Mouse (Mus musculus) kidney, postnatal 25 days (tissue): ENCODE measurements around the gene Gm10644.
"Not testable (repeated sequence)": the region's sequence is repeated elsewhere in the genome, so short reads cannot be mapped to it uniquely, and the experiment has no call there.

Experiments used
- DNase-seq, 2 experiments: peaks; one replicate each; pipeline ENCODE4 v3.0.0; 2021; ENCODE audit warnings: mixed read lengths in 2 of 2

Gm10644 gene

DNA sequence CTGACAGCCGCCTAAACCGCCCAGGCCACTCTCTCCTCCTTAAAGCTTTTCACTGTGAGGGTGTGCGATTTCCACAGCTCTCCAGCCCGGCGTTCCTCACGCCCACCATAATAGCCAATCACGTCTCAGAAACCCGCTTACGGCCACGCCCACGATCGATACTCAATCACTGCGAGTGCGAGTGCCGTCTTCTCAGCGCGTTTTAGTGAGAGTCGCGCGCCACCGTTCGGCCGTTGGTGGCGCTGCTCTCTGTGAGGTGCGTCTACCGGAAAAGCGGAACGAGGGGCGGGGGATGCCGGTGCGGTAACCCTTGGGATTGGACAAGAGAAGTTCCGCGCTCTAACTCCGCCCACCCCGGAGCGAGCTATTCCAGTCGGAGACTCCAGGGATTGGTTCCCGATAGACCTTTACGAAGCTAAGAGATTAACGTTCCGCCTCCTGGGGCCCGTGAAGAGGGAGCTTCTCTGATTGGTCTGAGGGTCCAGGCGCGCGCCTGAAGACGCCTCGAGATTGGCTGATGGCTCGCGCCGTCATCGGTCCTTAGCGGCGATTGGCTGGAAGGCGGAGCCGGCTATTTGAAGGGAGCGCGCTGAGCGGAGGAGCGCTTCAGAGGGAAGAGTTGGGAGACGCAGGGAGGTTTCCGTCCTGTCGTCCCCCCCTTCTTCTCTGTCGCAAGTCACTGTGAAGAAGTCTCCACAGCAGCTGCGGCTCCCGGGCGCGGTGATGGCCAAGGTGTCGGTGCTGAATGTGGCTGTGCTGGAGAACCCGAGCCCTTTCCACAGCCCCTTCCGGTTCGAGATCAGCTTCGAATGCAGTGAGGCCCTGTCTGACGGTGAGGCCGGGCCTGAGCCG lies at the start of gene Gm10644, which contains the start of gene Asf1b:
TSS of gene Gm10644 (minus strand) at position 100 of the 852 bp plus-strand sequence.
TSS of gene Asf1b (plus strand) at position 402 of the 852 bp plus-strand sequence.
- DNase-seq: peak; percentile 100

DNA sequence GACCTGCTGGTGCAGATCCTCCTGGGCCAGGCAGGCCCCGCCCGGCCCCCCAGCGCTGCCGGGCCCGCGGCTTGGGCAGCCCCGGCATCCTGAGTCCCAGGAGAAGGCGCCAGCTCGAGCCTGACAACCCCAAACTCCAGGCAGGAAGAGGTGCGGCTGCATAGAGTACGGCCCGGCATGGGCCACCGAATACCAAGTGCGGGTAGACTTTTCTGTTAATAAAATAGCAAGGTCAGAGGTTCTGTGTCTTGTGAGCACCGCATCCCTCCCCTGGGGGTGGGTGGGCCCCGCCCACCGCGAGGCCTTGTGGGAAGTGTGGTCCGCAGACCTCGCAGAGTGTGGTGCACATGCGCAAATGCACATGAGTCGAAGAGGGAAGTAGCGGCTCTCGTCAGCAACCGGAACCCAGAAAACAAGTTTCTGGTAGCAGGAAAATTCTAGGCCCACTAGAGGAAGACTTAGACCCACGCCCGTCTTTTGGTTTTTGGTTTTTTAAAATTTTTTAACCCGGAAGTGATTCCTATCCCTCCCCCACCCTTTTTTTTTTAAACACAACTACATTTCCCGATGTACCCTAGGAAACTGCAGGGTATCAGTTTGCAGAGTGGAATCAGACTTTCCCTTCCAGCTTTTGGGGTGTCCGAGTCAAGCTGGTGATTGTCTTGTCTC lies 49.7 kb upstream of the Gm10644 start:
- DNase-seq: peak; percentile 95 to 98

DNA sequence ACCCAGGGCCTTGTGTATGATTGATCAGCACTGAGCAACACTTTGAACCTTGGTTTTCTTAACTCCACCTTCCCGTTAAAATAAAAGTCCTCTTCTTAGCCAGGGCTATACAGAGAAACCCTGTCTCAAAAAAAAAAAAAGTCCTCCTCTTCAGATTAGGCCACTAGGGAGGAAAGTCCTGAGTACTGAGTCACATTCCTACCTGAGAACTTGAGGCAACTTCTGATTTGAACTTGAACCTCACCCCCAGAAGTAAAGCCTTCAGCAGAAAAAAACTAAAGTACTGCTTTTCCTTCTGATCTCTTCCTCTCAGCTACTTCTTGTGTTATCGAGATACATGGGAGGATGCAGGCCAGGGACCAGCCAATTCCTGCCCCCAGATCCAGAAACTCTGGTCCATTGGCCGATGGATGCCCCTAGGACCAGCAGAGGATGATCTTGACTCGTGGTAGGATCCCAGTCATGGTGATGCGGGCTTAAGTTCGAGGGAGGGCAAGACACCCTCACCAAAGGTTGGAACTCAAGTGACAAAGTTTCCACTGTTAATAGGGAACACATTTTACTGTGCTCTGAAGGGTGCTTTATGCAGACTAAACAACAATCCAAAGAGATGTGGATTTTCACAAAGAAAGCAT lies 48.7 kb upstream of the Gm10644 start:
- no peak for DNase-seq

DNA sequence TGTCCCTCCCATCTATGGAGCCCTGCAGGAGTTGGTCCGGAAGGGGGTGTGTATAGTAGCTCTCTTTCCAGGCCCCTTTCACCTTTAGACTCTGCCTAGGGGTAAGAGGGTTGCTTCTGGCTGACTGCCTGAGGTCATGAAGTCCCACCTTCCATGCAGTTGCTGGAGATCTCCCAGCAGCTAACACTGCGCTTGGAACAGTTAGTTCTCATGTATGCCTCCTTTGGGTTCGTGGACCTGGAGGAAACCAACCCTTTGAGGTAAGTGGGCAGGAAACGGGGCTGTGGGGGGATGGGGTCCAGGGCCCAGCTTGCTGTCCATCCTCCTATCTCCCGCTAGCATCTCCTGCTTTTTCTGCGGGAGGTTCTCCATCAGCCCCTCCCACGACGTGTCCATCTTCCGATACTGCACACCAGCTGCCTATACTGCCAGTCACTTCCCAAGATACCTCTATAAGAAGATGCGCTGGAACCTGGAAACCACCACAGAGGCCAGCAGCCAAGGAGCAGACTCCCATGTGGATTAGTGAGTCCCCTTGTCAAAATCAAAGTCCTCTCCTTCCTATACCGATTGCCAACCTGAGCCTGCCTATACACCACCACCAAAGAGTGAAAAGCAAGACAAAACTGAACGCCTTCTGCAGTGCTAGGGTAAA lies 48.1 kb upstream of the Gm10644 start:
- DNase-seq: peak; percentile 60 to 81

DNA sequence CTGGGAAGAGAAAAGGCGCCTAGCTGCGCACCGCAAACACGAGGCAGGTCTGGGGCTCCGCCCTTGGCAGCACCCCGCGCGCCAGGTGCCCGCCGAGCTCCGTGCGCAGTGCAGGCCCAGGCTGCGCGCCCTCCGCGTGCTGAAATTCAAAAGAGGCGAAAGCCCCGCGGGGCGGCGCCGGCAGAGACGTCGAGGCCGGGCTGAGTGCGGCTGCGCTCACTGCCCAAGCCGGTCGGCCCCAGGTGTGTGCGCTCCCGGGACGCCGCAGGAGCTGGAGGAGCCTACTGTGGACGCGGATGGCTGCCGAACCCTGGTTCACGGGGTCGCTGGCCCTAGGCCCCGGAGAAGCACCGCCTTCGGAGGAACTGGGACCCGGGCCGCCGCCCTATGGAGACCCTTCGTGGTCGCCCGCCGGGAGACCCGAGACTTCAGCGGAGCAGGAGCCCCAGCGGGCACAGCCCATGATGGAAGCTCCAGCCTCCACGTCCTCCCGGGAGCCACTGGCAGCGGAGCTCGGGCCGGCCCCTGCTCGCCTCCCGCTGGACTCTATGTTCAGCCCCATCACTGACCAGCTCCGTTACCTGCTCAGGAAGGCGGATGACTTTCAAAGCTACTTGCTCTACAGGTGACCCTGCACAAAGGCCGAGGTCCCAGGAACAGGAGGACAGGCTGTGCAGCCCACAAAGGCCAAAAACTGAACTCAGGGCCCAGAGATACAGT lies 46.4 kb upstream of the Gm10644 start, which contains the start of gene 1700067K01Rik:
TSS of gene 1700067K01Rik (plus strand) at position 222 of the 720 bp plus-strand sequence.
- DNase-seq: peak in 1 of 2 experiments; percentile 50

DNA sequence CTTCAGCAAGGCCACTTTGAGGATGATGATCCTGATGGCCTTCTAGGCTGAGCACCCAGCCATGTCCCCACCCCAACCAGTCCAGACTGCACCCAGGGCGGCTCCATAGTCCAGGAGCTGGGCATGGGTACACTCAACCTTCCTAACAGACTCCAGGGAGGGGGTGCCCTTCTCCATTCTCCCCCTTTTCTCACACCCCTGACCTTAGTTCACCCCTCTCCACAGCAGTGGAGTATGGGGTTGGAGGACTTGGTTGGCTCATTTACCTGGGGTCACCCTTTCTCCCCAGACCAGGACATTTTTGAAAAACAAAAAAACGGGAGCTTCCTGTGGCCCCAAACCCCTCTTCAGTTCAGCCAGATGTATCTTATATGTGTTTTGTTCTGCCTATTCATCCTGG lies 44.8 kb upstream of the Gm10644 start:
- DNase-seq: no peak

DNA sequence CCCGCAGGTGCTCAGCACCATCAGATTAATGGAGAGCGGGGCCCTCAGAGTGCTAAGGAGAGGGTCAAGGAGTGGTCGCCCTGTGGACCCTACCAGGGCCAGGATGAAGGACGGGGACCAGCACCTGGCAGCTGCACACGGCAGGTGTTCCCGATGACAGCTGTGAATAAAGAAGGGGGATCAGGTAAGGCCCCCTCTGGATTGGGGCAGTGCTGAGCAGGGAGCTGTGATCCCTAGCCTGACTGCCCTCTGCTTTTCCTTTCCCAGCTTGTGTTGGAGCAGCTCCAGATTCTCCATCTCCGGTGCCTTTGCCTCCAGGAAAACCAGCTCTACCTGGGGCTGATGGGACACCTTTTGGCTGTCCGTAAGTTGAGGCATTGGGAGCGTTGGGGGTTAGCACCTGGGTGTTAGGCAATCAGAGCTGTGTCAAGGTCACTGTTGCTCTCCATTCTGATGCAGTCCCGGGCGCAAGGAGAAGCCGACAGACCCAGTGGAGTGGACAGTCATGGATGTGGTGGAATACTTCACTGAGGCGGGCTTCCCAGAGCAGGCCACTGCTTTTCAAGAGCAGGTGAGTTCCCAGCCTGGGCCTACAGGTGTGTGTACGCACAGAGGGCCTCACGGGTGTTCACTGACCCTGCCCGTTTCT lies 44.2 kb upstream of the Gm10644 start:
- peak in 1 of 2 experiments; percentile 59 for DNase-seq

DNA sequence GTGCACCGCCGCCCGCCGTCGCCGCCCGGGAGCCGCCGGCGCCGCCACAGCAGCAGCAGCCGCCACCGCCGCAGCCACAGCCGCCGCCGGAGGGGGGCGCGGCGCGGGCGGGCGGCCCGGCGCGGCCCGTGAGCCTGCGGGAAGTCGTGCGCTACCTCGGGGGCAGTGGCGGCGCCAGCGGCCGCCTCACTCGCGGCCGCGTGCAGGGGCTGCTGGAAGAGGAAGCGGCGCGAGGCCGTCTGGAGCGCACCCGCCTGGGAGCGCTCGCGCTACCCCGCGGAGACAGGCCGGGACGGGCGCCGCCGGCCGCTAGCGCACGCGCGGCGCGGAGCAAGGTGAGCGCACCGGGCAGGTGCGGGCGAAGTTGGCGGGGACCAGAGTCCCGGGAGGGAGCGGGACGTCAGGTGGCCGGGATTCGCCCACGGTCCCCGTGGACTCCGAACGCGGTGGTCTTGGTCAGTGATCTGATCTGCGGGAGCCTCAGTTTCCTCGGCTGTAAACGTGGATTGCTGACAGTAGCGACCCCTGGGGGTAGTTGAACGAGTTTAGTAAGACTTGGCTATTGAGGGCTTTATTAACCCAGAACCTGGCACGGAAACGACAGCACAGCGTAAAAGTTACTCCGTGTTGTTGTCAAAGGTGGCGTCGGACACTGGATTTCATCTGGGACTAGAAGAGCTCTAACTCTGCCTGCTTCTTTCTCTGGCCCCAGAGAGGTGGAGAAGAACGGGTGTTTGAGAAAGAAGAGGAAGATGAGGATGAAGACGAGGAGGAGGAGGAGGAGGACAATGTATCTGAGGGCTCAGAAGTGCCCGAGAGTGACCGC lies 43.4 kb upstream of the Gm10644 start:
- peak; percentile 76 to 77 for DNase-seq

DNA sequence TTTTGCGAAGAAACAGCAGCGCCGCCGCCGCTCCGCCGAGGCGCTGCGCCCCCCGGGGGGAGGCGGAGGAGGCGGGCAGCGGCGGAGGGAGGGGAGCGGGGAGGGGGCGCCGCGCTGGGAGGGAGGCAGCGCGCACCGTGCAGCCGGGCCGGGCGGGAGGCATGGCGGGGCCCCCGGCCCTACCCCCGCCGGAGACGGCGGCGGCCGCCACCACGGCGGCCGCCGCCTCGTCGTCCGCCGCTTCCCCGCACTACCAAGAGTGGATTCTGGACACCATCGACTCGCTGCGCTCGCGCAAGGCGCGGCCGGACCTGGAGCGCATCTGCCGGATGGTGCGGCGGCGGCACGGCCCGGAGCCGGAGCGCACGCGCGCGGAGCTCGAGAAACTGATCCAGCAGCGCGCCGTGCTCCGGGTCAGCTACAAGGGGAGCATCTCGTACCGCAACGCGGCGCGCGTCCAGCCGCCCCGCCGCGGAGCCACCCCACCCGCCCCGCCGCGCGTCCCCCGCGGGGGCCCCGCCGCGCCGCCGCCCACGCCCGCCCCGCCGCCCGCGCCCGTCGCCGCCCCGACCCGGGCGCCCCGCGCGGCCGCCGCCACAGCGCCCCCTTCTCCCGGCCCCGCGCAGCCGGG lies 42.6 kb upstream of the Gm10644 start, which contains the start of gene Samd1:
TSS of gene Samd1 (plus strand) at position 162 of the 631 bp plus-strand sequence.
- DNase-seq: peak; percentile 57 to 76

DNA sequence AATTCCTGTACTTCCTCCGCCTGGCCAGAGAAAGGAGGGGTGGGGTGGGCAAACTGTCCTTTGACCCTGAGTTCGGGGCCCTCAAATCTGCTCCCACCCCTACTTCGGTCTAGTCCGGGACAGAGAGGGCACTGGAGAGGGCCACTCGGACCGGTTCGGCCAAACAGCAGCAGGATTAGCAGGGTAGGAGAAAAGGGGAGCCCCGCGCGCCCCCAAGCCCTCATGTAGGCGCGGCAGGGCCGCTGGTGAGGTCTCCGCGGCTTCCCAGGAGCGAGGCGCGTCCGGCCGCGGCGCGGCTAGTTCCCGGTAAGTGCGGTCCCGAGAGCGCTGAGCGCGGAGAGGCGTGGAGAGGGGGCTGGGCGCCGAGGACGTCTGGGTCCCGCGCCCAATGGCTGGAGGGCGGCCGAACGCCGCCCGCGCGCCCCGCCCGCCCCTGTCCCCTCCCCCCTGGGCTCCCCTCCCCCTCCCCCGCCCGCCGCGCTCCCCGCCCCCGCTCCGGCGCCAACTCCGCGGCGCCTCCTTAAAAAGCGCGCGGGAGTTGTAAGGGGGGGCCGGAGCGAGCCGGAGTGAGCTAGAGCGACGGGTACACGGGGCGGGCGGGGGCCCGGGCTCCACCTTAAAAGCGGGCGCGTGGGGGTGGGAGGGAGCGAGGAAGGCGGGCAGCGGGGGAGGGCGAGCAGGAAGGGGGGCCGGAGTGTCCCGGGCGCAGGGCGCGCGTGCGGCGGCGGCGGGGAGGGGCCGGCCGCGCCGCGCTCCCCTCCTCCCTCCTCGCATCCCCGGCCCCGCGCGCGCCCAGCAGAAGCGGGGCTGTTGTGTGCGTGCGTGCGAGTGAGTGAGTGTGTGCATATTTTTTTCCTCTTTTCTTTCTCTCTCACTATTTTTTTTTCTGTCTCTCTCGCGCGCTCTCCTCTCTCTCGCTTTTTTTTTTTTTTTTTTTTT lies 41.8 kb upstream of the Gm10644 start:
- DNase-seq: peak; percentile 95 to 98

DNA sequence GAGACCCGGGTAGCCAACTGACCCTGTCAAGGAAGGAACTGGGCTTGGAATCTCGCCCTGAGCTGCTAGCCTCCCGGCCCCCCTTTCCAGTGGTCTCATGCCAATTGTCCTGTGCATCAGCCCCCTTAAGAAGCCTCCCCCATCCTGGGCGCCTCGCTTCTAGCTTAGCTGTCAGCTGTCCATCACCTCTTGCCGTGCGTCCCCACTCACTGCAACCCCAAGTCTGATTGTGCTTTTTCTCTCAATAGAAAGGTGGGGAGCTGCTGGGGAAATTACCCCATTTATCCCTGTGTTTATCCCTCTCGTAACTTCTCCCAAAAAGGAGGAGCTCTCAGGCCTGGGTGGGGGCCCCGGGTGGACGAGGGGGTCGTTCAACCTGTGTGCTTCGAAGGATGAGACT lies 41.0 kb upstream of the Gm10644 start:
- DNase-seq: peak in 1 of 2 experiments; percentile 53

DNA sequence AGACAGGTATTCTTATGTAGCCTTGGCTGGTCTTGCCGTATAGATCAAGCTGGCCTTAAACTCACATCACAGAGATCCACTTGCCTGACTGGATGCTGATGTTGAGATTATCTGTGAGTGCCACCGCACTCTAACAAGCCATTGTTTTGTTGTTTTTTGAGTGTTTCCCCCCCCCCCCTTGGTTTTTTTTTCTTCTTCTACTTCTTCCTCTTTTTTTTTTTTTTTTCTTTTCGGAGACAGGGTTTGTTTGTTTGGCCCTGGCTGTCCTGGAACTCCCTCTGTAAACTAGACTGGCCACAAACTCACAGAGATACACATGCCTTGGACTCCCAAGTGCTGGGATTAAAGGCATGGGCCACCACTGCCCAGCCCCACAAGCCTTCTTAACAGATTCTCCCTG lies 39.0 kb upstream of the Gm10644 start:
- no peak for DNase-seq

DNA sequence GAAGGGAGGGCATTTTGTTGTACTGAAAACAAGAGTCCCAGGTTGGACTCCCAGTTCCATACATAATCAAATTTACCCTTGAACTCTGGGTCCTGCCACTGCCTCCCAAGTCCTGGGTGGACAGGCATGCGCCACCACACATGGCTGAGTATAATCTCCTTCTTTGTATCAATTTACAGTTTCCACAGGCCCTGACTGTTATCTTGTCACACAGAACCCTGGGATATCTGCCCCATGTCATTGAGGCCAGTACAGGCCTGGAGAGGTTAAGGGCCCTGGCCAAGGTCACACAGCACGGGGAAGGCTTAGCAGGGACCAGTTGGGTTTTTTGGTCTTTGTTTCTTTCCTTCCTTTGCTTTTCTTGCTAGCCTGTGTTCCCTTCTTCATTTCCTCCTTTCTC lies 37.5 kb upstream of the Gm10644 start:
- DNase-seq: no peak

DNA sequence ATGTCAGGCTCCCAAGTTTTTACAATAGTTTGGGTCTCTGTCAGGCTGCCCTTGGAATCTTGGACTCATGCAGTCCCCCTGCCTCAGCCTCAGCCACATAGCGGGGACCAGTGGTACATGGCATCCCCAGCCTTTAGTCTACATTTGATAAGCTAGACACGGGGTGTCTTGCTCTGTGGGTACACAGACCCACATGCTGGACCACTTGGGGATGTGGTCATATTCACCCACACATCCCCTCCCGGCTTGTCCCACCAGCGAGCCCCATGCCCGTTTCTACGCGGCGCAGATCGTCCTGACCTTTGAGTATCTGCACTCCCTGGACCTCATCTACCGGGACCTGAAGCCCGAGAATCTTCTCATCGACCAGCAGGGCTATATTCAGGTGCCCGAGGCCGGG lies 35.2 kb upstream of the Gm10644 start:
- DNase-seq: peak in 1 of 2 experiments; percentile 29

DNA sequence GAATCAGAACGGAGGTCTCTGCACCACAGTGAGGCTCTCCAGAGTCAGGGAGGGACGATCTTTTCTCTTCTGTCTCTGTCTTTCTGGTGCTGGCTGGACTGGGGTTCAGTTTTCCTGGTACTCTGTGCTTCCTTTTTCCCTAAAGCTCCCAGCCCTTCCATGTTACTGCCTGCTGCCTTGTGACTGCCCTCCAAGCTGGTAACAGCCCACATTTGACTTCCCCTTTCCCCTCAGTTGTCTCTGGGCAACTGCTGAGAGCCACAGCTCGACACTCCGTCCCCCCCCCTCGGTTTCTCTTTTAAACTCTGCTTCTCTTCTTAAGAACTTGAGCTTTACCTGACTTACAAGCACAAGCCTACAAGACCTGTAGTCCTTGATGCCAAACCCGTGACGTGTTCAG lies 34.2 kb upstream of the Gm10644 start:
- peak in 1 of 2 experiments; percentile 28 for DNase-seq

DNA sequence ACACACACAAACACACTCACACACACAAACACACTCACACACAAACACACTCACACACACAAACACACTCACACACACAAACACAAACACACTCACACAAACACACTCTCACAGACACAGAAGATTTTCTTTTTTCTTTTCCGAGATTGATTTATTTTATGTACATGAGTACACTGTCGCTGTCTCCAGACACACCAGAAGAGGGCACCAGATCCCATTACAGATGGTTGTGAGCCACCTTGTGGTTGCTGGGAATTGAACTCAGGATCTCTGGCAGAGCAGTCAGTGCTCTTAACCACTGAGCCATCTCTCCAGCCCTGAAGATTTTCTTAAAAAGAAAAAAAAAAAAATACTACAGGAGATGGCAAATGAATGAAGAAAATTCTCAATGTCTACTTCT lies 28.2 kb upstream of the Gm10644 start:
- DNase-seq: not testable (repeated sequence)

DNA sequence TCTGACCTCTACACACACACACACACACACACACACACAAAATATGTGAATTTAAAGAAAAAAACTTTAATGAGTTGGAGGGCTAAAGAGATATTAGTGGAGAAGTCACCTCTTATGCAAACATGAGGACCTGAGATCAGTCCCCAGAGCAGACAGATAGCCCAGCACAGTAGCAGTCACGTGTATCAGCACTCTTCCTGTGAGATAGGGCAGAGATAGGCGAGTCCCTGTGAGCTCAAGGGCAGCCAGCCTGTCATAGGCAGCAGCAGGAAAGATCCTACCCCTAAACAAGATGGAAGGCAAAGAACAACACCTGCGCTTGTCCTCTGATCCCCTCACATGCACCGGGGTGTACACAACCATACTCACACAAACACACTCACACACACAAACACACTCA lies 27.4 kb upstream of the Gm10644 start:
- no peak for DNase-seq

DNA sequence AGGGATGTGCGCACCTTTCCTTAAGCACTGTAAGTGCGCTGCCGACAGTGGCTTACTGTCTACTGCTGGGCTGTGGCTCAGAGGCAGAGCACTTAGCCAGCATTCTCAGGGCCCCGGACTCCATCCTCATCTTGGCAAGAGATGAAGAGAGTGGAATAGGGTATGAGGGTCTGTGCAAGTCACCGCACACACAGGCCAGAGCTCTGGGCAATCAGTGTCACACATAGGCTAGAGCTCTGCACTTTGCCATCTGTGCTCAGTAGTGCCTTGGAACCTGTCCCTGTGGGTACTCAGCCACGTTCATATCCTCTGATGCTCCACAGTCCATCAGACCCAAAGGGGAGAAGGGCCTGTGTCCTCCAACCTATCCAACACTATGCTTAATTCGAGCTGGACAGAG lies 26.5 kb upstream of the Gm10644 start:
- DNase-seq: no peak

DNA sequence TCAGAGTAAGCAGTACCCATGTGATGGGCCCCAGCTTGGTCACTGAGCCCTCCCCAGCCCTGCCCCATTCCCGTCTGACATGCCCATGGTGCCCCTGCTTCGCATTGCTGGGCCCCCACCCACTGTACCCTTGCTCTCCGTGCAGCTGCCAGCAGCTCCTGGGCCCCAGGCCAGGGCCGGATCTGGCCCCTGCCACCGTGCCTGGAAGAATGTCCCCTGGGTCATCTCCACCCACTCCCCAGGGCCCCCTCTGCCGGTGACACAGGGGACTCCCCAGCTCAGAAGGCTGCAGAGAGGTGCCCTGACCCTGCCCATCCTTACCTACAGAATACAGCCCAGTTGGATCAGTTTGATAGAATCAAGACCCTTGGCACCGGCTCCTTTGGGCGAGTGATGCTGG lies 25.8 kb upstream of the Gm10644 start:
- DNase-seq: peak in 1 of 2 experiments; percentile 53
